Mouse (Mus musculus) kidney, postnatal 10 days (tissue): ENCODE data around the gene Dcaf12.

ENCODE experiments used
- DNase-seq: peaks from one replicate; pipeline ENCODE4 v3.0.0; 2021; ENCODE audit warnings: mixed read lengths

Dcaf12 gene

DNA sequence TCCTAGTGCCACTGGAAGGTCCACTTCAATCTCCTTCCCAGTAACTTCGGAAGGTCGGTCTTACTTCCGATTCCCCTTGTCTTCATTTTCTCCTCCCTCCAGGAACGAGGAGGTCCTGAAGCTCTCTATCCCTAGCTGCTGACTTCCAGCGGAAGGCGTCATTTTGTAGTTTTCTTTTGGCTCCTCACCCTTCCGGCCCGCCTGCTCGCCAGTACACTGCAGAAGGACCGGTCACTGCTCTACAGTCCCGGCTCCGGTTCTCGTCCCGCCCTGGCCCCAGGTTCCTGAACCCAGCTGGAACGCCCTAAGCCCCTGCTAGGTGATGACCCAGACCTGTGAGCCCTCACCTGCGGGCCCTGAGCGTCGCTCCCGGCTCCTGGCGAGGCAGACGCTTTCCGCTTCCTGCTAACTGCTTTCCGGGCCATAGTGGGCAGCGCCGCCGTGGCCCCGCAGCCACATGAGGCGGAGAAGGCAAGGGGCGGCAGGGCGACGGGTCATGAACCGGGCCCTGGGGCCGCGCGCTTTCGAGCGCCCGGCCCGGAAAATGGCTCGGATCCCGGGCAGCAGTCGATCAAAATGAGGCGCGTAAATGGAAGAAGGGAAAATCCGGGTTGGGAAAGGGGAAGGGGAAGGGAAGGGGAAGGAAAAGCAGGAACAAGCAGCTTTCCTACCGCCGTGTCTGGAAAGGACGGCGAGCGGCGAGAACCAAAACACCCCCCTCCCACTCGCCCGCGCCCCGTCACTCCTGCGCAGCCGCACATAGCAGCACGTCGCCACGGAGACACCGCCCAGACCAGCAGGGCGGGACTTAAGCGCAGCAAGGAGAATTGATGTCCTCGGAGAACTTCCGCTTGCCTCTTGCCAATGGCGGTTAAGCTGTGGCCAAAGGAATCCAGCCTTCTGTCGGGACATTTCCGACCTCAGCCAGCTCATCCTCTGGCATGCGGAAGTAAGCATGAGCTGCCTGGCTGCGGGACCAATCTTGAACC is at the start of gene Dcaf12:
TSS of gene Dcaf12 (minus strand) at position 749 of the 989 bp plus-strand sequence.
- peak; percentile 98 for DNase-seq

DNA sequence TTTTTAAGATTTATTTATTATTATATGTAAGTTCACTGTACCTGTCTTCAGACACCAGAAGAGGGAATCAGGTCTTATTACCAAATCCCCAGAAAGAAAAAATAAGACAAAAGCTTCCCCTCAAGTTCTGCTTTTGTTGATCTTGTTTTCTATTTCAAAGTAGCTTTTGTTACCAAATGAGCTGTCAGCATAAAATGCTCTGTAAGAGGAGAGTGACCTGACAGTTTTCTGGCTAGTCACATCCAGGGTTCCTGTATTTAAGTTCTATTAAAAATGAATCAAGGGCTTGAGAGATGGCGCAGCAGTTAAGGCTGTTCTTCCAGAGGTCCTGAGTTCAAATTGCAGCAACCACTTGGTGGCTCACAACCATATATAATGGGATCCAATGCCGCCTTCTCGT is 46.4 kb upstream of the Dcaf12 start:
- no peak for DNase-seq

DNA sequence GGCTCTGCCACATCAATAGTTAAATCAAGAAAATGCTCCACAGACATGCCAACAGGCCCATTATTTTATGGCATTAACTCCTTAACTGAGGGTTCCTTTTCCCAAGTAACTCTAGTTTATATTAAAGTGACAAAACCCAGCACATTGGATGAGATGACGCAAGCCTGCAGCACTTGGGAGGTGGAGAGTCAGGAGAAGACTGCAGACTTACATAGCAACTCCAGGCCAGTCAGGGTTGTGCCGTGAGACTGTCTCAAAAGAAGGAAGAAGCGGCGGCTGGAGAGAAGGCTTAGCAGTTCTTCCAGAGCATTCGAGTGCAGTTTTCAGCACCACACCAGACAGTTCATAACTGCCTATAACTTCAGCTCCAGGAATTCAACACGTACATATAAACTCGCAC is 44.7 kb upstream of the Dcaf12 start:
- DNase-seq, result no peak

DNA sequence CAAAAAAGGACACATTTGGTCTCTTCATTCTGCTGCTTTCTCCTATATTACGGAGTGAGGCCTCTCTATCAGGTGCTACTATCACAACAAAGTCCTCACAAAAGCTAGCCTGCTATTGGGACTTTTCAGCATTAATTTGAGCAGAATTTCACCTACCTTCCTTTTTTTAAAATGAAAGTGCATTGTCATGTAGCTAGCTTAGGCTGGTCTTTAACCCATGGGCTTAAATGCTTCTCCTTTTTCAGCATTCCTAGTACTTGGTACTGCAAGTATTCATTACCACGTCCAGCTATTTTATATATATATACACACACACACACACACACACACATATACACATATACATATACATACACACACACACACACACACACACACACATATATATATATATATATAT is 44.0 kb upstream of the Dcaf12 start:
- no peak for DNase-seq

DNA sequence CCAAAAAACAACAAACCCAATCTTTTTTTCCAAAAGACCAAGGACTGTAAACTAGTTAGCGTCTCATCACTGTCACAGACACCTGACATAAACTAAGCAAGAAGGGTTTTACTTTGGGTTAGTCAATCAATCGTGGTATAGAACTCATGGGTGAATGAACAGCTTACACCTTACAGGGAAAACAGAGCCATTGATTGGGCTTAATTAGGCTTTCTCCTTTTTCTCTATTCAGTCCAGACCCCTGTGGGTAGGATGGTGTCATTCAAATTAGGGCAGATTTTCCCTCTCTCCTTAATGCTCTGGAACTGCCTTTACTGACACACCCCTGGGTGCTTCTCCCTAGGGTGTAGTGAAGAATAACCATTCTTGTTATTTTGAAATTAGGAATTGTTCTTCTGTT is 42.5 kb upstream of the Dcaf12 start:
- DNase-seq, result no peak

DNA sequence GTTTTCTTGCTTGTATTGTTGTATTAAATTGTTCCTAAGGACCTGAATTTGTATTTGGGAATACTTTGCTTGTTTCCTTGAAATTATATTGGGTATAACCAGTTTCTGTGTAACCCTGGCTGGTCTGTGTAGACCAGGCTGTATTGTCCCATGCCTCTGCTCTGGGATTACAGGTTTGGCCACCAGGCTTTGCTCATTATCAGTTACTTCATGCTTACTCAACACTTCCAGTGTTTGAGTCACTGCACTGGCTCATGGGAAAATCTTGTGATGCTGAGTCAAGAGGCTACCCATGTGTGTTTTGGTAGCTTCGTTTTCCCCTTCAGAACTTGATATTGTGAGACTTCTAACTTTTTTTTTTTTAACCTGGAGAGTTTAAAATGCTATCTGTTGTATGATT is 38.6 kb upstream of the Dcaf12 start:
- DNase-seq, result no peak

DNA sequence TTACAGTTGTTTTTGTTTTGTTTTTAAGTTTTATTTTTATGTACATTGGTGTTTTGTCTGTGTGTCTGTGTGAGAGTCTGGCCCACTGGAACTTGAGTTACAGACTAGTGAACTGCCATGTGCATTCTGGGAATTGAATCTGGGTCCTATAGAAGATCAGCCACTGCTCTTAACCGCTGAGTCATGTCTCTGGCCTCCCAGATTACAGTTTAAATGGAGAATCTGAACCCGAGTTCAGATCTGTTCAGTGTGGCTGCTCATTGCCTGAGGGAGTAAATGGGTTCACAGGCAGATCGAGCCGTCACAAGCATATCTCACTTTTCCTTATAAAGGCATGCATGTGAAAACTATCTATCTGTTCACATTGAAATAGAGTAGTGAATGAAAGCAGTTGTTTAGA is 38.1 kb upstream of the Dcaf12 start:
- no peak for DNase-seq

DNA sequence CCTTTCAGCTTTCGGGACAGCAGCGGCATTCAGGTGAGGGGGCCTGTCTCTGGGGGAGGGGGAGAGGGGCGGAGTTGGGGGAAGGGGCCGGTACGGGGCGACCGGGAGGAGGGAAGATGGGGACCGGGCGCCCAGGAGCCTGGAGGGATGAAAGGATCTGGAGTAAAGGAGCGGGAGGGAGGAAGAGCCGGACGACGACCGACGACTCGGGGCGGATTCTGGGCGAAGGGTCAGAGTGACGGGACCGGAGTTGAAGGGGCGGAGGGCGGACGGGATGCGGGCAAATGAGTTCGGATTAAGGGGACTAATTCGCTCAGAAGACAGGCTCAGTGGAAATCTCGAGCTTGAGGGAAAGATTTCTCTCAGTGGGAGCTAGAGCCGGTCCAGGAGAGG is 34.5 kb upstream of the Dcaf12 start:
- no peak for DNase-seq

DNA sequence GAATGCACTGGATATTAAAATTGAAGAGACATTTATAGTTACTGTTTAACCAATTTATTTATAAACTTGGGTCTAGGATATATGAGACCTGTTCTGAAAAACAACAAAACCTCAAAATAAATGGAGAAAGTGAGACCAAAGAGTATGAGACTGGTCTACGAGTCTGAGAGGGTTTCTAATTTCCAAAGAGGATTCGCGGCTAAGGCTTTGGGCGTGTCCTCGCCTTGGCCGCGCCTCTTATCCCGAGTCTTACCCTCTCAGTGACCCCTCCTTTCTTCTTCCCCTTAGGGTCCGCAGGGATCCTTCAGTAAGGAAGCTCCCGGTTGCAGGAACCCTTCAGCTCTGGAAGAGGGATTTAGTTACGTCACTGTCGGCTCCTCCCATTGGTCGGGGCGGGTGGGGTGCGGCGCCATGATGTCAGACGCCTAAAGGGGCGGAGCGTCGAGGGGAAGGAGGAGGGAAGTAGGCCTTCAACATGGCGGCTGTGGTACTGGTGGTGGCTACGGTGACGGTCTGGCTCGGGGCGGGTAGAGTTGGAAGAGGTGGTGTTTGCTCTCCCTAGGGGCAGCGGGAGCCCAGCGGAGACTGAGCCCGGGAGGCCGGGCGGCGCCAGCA is 34.0 kb upstream of the Dcaf12 start, which contains the start of gene Ubap1:
TSS of gene Ubap1 (plus strand) at position 413 of the 615 bp plus-strand sequence.
- peak; percentile 97 for DNase-seq

DNA sequence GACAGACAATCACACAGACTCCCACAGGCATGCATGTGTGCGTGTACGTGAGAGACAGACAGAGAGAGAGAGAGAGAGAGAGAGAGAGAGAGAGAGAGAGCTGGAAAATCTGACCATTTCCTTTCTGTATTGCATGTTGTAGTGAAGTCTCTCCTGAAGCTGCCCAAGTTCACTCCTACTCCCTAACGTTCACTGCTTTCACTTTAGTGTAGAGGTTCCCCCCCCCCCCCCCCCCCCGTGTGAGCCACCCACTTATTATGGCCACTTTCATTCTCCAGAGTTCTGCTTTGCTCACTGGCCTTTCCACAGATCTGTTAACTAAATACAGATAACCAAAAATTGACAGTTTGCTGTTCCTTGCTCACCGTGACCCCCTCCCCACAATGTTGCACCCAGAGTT is 33.1 kb upstream of the Dcaf12 start:
- DNase-seq, result no peak

DNA sequence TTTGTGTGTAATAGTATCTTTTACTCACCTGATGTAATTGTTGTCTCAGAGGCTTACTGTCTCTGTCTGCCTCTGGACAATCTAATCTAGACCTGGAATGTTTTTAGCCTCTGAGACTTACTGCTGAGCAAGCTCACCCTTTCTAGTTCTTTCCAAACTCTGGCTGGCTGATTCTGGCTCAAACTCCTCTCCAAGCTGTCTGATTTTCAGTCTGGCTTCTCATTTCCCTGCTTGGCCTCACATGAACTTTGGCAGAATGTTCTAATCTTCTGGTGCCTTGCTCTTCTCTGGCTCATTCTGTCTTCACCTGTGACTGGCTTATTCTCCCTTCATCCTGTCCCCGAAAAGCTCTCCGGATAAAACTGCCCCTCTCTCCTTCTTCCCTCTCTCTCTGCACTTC is 31.3 kb upstream of the Dcaf12 start:
- DNase-seq, result peak; percentile 54

DNA sequence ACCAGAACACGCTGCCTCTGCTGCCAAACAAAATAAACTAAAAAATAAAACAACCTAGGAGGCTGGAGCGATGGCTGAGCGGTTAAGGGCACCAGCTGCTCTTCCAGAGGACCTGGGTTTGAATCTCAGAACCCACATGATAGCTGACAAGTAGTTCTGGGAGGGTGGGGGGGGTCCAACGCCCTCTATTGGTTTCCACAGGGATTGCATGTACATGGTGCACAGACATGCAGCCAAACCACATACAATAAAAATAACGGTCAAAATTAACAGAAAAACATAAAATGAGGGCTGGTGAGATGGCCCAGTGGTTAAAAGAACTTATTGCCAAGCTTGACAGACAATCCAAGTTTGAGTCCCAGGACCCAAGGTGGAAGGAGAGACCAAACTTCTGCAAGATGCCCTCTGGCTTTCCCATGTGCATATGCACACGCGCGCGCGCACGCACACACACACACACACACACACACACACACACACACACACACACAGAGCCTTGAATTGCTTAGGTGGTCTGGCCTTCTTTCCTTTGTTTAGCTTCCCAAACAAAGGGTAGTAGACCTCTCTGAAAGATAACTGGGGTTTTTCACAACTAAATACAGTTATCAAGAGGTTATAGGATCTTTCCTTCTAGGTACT is 26.3 kb upstream of the Dcaf12 start:
- no peak for DNase-seq

DNA sequence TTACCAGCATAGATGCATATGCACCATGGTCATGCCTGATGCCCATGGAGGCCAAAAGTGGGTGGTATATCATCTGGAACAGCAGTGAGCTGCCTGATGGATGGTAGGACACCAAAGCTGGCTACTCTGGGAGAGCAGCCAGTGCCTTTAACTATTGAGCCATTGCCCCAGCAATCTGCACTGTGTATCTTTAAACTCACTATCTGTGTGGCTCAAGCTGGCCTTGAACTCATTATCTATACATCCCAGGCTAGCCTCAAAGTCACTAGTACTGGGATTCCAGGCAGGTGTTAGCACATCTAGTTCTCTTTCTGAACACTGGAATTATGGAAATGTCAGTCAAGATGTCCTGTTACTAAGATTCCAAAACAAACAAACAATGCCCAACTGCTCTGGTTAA is 21.9 kb upstream of the Dcaf12 start:
- DNase-seq, result no peak

DNA sequence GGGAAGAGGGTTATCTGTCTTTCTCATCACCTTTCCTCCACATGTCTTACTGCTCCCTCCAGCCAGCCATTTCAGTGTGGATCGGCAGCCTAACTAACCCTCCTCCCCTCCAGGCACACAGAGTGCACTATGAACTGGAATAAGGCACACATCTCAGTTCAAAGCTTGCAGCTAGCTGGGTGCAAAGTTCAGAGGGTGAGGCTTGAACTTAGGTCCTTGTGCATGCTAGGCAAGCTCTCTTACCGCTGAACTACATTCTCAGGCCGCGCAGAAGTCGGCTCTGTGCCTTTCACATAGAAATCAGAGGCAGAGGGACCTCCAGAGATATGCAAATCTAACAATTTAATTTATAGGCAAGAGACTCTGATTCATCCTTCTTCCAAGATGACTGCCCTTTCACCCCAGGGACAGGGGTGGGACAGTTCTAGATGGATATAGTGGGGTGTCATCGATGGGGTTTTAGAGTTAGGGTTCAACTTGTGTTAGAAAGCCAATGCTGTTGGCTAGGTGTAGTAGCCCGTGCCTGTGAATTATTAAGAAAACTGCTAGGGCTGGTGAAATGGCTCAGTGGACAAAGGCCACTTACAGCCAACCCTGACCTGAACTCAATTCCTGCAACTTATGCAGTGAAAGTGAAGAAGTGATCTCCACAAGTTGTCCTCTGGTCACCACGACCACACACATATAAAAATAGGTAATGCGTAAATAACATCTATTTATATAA is 17.2 kb upstream of the Dcaf12 start:
- DNase-seq, result peak; percentile 48

DNA sequence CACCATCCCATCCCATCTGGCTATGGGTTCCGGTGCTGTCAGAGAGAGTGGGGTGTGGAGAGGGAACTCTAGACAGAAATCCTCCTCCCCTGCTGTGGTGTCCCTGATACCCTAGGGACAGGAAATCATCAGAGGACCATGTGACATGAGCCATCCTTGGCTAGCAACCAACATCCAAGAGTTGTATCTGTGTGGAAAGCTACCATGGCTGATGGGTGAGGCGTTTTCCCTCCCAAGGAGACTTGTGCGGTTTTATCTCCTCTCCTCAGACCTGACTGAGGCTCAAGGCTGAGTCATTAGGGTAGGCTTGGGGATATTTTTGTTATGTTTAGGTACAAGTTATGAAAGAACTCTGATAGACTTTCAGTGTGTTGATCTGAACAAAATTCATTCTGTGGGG is 16.4 kb upstream of the Dcaf12 start:
- DNase-seq, result no peak

DNA sequence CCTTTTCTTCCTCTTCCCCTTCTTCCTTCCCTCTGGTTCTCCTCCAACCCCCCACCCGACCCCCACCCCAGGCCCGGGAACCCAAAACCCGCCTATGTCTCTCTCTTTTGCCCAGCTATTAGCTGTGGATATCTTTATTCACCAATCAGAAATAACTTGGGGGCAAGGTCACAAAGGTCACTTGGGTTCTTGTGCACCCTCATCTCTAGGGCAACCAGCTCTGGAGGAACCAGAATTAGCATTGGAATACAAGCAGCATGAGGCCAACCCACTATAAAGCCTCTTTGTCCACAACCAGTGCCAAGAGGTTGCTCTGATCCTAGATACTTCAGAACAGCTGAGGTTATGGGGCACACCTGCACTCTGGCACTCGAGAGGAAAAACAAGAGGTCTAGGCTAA is 14.8 kb upstream of the Dcaf12 start:
- DNase-seq, result no peak

DNA sequence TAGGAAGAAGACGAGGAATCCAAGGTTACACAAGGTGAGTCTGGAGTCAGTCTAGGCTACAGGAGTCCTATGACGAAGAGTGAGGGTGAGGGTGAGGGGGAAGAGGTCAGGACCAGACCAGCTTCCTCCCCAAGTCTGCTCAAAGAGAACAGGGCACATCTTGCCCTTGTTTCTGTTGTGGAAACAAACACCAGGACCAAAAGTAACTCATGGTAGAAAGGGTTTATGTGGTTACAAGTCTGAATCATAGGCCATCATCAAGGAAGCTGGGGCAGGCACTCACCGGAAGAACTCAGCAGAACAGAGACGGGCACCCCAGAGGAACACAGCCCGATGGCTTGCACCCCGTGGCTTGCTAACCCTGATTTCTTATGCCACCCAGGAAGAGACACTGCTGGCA is 12.2 kb upstream of the Dcaf12 start:
- no peak for DNase-seq

DNA sequence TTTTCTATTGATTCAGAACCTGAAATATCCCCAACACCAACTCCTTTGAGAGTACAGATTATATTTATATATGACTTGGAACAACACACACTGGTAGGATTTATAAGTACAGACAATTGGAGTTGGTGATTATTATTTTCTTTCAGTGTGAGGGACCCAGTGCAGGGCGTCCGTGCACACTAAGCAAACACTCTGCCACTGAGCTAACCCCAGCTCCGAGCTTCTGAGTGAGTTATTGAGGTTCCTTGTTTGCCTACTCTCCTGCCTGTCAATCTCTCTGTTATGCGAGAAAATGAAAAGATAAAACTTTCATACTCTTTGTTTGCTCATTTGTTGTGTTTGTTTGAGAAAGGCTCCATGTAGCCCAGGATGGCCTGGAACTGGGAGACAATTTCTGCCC is 6.3 kb upstream of the Dcaf12 start:
- DNase-seq, result no peak

DNA sequence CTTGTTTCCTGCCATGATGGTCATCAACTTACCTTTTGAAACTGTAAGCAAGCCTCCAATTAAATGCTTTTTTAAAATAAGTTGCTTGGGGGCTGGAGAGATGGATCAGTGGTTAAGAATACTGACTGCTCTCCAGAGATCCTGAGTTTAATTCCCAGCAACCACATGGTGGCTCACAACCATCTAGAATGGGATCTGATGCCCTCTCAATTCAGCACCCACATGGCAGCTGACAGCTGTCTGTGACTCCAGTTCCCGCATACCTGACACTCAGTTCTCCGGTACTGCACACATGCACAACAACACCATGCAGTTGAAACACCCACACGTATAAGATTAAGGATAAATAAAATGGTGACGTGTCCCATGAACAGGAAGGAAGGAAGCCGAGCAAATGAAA is 3.6 kb upstream of the Dcaf12 start:
- DNase-seq, result no peak

DNA sequence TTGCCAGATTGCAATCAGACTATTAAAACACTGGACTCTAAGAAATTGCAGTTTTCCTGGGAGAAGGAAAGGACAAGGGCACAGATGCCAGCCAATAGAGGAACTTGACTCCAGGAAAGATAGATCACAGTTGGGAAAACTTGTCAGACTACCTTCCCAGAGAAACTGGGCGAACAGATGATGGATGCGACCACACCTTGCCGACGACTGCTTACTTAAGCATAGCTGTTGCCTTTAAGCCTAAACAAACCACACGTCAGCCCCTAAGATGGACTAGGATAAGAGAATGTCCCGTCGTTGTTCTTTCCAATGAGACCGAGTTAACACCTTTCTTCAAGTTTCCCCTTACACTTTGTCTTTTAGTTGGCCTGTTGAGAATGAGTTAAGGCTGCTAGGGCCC is 484 bp upstream of the Dcaf12 start:
- DNase-seq, result no peak

DNA sequence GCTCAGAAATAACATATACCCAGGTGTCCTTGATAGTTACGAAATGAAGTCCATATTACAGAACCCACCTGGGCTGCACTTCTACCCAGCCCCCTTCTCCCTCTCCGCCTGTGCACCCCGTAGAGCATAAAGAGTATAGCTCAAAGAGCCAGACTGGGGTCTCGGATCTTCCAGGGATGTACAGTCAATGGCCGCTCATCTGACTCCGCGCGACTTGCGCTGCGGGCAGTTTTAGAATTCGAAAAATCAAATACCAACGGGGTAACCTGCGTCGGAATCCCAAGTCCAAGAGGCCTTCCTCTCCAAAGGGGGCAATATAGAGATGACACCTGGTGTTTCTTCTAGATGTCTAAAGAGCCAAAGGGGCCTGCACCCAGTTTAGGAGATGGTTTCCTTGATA is 967 bp downstream of the Dcaf12 start:
- peak; percentile 18 for DNase-seq

DNA sequence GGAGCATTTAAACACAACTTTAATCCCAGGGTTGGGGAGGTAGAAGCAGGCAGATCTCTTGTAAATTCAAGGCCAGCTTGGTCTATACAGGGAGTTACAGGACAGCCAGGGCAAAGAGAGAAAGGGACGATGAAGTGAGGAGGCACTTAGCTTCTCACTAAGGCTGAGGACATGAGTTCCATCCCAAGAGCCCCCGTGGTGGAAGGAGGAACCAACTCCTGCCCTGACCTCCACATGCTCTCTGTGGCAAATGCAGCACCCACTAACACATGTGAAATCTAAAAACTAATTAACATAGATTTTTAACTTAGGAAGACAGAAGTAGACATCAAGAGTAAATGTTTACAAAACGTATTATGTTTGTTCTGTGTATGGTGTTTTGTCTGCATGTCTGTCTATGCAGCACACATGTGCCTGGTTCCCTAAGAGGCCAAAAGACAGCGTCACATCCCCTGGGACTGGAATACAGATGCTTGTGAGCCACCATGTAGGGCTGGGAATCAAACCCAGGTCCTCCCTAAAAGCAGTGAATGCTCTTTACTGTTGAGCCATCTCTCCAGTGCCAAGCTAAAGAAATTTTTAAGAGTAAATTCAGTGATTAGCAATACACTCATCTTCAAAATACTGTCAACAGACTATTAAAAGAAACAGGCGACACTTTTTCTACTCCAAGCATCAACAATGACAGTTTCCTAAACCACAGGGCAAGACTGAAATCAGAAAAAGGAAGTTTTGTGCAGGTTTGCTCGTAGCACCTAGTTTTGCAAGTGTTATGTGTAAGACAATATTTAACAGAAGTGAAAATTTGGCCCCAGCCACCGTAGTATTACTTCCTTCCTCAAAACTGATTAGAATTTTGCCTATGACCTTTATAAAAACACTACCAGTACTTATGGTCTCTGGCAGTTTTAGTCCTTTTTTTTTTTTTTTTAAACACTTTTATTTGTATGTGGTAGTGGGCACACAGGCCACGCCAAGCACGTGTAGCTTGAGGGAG is 3.8 kb downstream of the Dcaf12 start:
- DNase-seq, result no peak
